Mouse (Mus musculus): ENCODE measurements around the gene Bcl7a. TPM values are rescaled to one million over a fixed set of nuclear protein-coding genes. Genes with fewer than 3 reads are reported as not detected.

Bcl7a gene
- total and polyA plus RNA-seq, 2 experiments, result 3.0 to 3.8 TPM

- Histone ChIP-seq H3K4me1 (ENCODE audit: control insufficient read depth, insufficient read depth, low read length) (peaks cover 10% of the 10 kb centered on the region), H3K4me3 (ENCODE audit: insufficient read depth, low read depth, low read length) (peak overlapping the region; percentile 81), H3K79me2 (ENCODE audit: control insufficient read depth, insufficient read depth, low read length) (peaks cover 17% of the 10 kb centered on the region; the same call in 1 of the 2 replicates), H3K27ac (replicated peaks; ENCODE audit: insufficient read depth, low read depth, low read length) (peak overlapping the region; percentile 83), H3K9ac (ENCODE audit: low read depth, low read length) (peak overlapping the region; percentile 88), H3K36me3 (ENCODE audit: control insufficient read depth, insufficient read depth, low read length) (no peaks in the 10 kb centered on the region), H3K27me3 (ENCODE audit: control insufficient read depth, insufficient read depth, low read length) (no peaks in the 10 kb centered on the region)
- no peak for DNase-seq (ENCODE audit: extremely low read depth, low read depth, low spot score)
- WGBS, result under 1% methylated on average over 49 of the region's 51 CpGs
- TF ChIP-seq CTCF (IDR thresholded peaks at IDR 0.05; ENCODE audit: low read depth, low read length), result no peak
- no peak for TF ChIP-seq POLR2A (IDR thresholded peaks at IDR 0.05; ENCODE audit: extremely low read depth, insufficient read depth, low read length)
Measured at GRCm38 (mm10) chr5:123344628-123344962, 961 bp downstream of the Bcl7a start.

- TF ChIP-seq POLR2A (IDR thresholded peaks at IDR 0.05; ENCODE audit: extremely low read depth, insufficient read depth, low read length), result 0 out of 2 replicates have a peak, but pooled peaks have one; percentile 43
- no peak for TF ChIP-seq CTCF (IDR thresholded peaks at IDR 0.05; ENCODE audit: low read depth, low read length)
- Histone ChIP-seq H3K79me2 (ENCODE audit: control insufficient read depth, insufficient read depth, low read length) (peaks cover 17% of the 10 kb centered on the region; the same call in 1 of the 2 replicates), H3K4me3 (ENCODE audit: insufficient read depth, low read depth, low read length) (peak overlapping the region; percentile 81), H3K27ac (replicated peaks; ENCODE audit: insufficient read depth, low read depth, low read length) (peak overlapping the region; percentile 83), H3K27me3 (ENCODE audit: control insufficient read depth, insufficient read depth, low read length) (no peaks in the 10 kb centered on the region), H3K4me1 (ENCODE audit: control insufficient read depth, insufficient read depth, low read length) (peaks cover 10% of the 10 kb centered on the region), H3K9ac (ENCODE audit: low read depth, low read length) (peak overlapping the region; percentile 88), H3K36me3 (ENCODE audit: control insufficient read depth, insufficient read depth, low read length) (no peaks in the 10 kb centered on the region)
- WGBS, result under 1% methylated on average over 83 of the region's 87 CpGs
- DNase-seq (ENCODE audit: extremely low read depth, low read depth, low spot score), result peak; percentile 36
Measured at GRCm38 (mm10) chr5:123344963-123345852, 1.6 kb downstream of the Bcl7a start.

GRCm38 (mm10) chr5:123345853-123346654 lies 2.4 kb downstream of the Bcl7a start:
- WGBS, result 3% methylated on average over 22 of the region's 22 CpGs
- peaks cover 10% of the 10 kb centered on the region for H3K4me1 ChIP-seq (ENCODE audit: control insufficient read depth, insufficient read depth, low read length)
- peak; percentile 95 for DNase-seq (ENCODE audit: extremely low read depth, low read depth, low spot score)
- H3K9ac ChIP-seq (ENCODE audit: low read depth, low read length), result peak overlapping the region; percentile 88
- no peaks in the 10 kb centered on the region for H3K27me3 ChIP-seq (ENCODE audit: control insufficient read depth, insufficient read depth, low read length)
- TF ChIP-seq POLR2A (IDR thresholded peaks at IDR 0.05; ENCODE audit: extremely low read depth, insufficient read depth, low read length) (0 out of 2 replicates have a peak, but pooled peaks have one; percentile 18), CTCF (IDR thresholded peaks at IDR 0.05; ENCODE audit: low read depth, low read length) (no peak)
- no peaks in the 10 kb centered on the region for H3K36me3 ChIP-seq (ENCODE audit: control insufficient read depth, insufficient read depth, low read length)
- H3K4me3 ChIP-seq (ENCODE audit: insufficient read depth, low read depth, low read length), result peak overlapping the region; percentile 81
- peak overlapping the region; percentile 93 for H3K27ac ChIP-seq (replicated peaks; ENCODE audit: insufficient read depth, low read depth, low read length)
- H3K79me2 ChIP-seq (ENCODE audit: control insufficient read depth, insufficient read depth, low read length), result peaks cover 20% of the 10 kb centered on the region; the same call in 1 of the 2 replicates

GRCm38 (mm10) chr5:123346701-123347270 lies 3.2 kb downstream of the Bcl7a start:
- H3K79me2 ChIP-seq (ENCODE audit: control insufficient read depth, insufficient read depth, low read length), result peaks cover 20% of the 10 kb centered on the region; the same call in 1 of the 2 replicates
- no peaks in the 10 kb centered on the region for H3K27me3 ChIP-seq (ENCODE audit: control insufficient read depth, insufficient read depth, low read length)
- H3K9ac ChIP-seq (ENCODE audit: low read depth, low read length), result peak overlapping the region; percentile 73
- WGBS, result 30% methylated on average over 7 of the region's 7 CpGs
- peak overlapping the region; percentile 93 for H3K27ac ChIP-seq (replicated peaks; ENCODE audit: insufficient read depth, low read depth, low read length)
- TF ChIP-seq POLR2A (IDR thresholded peaks at IDR 0.05; ENCODE audit: extremely low read depth, insufficient read depth, low read length) (no peak), CTCF (IDR thresholded peaks at IDR 0.05; ENCODE audit: low read depth, low read length) (no peak)
- H3K36me3 ChIP-seq (ENCODE audit: control insufficient read depth, insufficient read depth, low read length), result no peaks in the 10 kb centered on the region
- H3K4me1 ChIP-seq (ENCODE audit: control insufficient read depth, insufficient read depth, low read length), result peaks cover 10% of the 10 kb centered on the region
- peak; percentile 46 for DNase-seq (ENCODE audit: extremely low read depth, low read depth, low spot score)
- H3K4me3 ChIP-seq (ENCODE audit: insufficient read depth, low read depth, low read length), result peak overlapping the region; percentile 50; the same call in 1 of the 2 replicates

DNA sequence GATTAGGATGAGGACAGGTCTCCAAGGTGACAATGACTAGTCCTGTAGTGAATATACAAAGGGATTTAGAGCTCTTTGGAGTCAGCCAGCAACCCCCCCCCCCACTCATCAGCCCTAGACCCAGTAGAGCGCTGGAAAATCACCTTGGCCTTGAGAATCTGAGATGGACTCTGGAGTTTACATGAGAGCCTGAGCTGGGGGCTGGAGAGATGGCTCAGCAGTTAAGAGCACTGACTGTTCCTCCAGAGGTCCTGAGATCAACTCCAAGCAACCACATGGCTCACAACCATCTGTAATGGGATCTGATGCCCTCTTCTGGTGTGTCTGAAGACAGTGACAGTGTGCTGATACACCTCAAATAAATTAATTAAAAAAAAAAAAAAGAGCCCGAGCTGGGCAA lies 4.4 kb downstream of the Bcl7a start:
- H3K9ac ChIP-seq (ENCODE audit: low read depth, low read length), result no peak overlapping the region
- peaks cover 10% of the 10 kb centered on the region for H3K4me1 ChIP-seq (ENCODE audit: control insufficient read depth, insufficient read depth, low read length)
- TF ChIP-seq CTCF (IDR thresholded peaks at IDR 0.05; ENCODE audit: low read depth, low read length) (no peak), POLR2A (IDR thresholded peaks at IDR 0.05; ENCODE audit: extremely low read depth, insufficient read depth, low read length) (no peak)
- H3K27me3 ChIP-seq (ENCODE audit: control insufficient read depth, insufficient read depth, low read length), result no peaks in the 10 kb centered on the region
- H3K79me2 ChIP-seq (ENCODE audit: control insufficient read depth, insufficient read depth, low read length), result peaks cover 20% of the 10 kb centered on the region; the same call in 1 of the 2 replicates
- WGBS, result 86% methylated on average over 2 of the region's 2 CpGs
- H3K36me3 ChIP-seq (ENCODE audit: control insufficient read depth, insufficient read depth, low read length), result no peaks in the 10 kb centered on the region
- H3K4me3 ChIP-seq (ENCODE audit: insufficient read depth, low read depth, low read length), result no peak overlapping the region
- no peak for DNase-seq (ENCODE audit: extremely low read depth, low read depth, low spot score)
- H3K27ac ChIP-seq (replicated peaks; ENCODE audit: insufficient read depth, low read depth, low read length), result no peak overlapping the region

Measured in liver, adult 2 months (tissue).